Mouse (Mus musculus) G1E (cell line): ENCODE measurements around the gene Acat3. TPM values are rescaled to one million over a fixed set of nuclear protein-coding genes. Genes with fewer than 3 reads are reported as not detected.

ENCODE experiments used
- ATAC-seq: 2 replicates; pipeline ENCODE4 v1.8.0; 2016; ENCODE audit warnings: mild to moderate bottlenecking; ENCODE audit not compliant: insufficient number of reproducible peaks, poor library complexity, low FRiP score, severe bottlenecking; ENCODE audit errors: extremely low read depth
- DNase-seq: peaks from one replicate; pipeline ENCODE4 v3.0.0; 2012; ENCODE audit warnings: low spot score
- H3K27me3 ChIP-seq: 2 replicates; pipeline ENCODE4 v1.6.1; 2012; ENCODE audit warnings: mild to moderate bottlenecking, low read length, inconsistent platforms; ENCODE audit not compliant: insufficient read depth
- H3K36me3 ChIP-seq: replicated peaks from 2 replicates; pipeline ENCODE3; 2012; ENCODE audit warnings: mild to moderate bottlenecking, inconsistent platforms
- H3K4me1 ChIP-seq: 2 replicates; pipeline ENCODE4 v1.6.1; 2012; ENCODE audit warnings: low read depth, low read length, inconsistent platforms, mixed read lengths; ENCODE audit not compliant: insufficient read depth
- H3K4me3 ChIP-seq: 2 replicates; pipeline ENCODE4 v1.5.1; 2012; ENCODE audit warnings: low read depth, mild to moderate bottlenecking, inconsistent platforms, low read length, moderate library complexity, mixed read lengths
- H3K9me3 ChIP-seq: replicated peaks from 2 replicates; pipeline ENCODE4 v1.6.1; 2012; ENCODE audit warnings: inconsistent platforms
- CTCF ChIP-seq: IDR thresholded peaks from 2 replicates; pipeline ENCODE4 v1.5.1; 2012; ENCODE audit warnings: low read depth, low read length, inconsistent platforms, mixed read lengths
- GATA1 ChIP-seq: IDR thresholded peaks from 2 replicates; pipeline ENCODE4 v1.6.1; 2012; ENCODE audit warnings: borderline replicate concordance, low read length, inconsistent platforms, mixed read lengths
- GATA2 ChIP-seq: IDR thresholded peaks from 2 replicates; pipeline ENCODE4 v1.6.1; 2012; ENCODE audit warnings: low read depth, low read length, inconsistent platforms, borderline replicate concordance
- POLR2AphosphoS5 ChIP-seq: IDR thresholded peaks from 2 replicates; pipeline ENCODE4 v1.6.1; 2012; ENCODE audit warnings: low read depth, low read length, inconsistent platforms; ENCODE audit not compliant: insufficient replicate concordance
- TAL1 ChIP-seq: conservative IDR thresholded peaks from 2 replicates; pipeline ENCODE4 v1.6.1; 2012; ENCODE audit warnings: low read depth, low read length, inconsistent platforms, mixed read lengths
- polyA plus RNA-seq: library from polyadenylated mRNA; stranded (reverse); fragments of >175 nt; gene quantifications from 2 replicates; pipeline ENCODE4 v1.2.3, GENCODE M21; 2012
- total RNA-seq, 2 experiments: library from RNA; stranded (forward) in 1 of 2; stranded (reverse) in 1 of 2; fragments of 200-1000 nt in 1 of 2; fragments of >200 nt in 1 of 2; fragmentation: Nextera tagmentation in 1 of 2; gene quantifications; 2 replicates each; pipeline ENCODE4 v1.2.3; 2014 to 2017

The Acat3 gene
- total and polyA plus RNA-seq, 3 experiments = 0.10 to 0.66 TPM; not detected in 1

DNA sequence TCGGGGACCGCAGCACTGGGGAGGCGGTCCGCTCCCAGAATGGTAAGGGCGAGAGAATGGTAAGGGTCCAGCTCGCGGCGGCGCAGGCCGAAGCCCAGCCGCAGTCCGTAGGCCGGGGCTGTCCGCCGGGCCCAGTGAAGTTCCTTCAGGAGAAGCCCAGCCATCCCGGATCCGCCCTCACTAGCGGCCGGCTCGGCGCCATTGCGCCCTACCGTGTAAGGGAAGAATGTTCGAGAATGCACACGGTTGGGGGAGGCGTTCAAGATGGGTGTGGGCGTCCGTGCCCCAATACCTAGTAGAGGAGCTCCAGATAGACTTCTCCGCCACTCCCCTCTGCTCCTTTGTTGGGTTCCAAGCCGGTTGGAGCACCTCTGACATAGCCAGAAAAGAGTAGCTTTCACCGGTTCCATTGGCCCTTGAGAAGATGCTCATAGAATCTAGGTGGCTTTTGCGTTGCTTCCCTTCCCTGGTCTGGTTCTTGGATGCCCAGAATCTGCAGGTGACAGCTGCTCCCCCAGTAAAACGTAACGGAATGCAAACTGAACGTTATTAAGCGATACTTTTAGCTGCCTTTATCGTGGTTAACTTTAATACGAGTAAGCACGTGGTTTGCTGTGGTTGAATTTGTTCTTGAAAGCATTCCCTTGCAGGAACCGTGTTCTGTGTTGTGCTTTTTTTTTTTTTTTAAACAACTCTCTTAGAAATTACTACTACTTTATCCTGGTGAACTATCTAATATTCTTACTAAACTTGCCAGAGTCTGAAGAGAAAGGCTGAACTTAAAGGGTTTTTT, 23.6 kb downstream of the Acat3 start:
- peaks cover 45% of the 10 kb centered on the region for H3K4me1 ChIP-seq
- no peak for TF ChIP-seq TAL1
- TF ChIP-seq CTCF = no peak
- no peak for TF ChIP-seq GATA2
- ATAC-seq = no peak
- no peaks in the 10 kb centered on the region for H3K27me3 ChIP-seq
- peak overlapping the region; percentile 92 for H3K4me3 ChIP-seq
- no peaks in the 10 kb centered on the region for H3K9me3 ChIP-seq
- H3K36me3 ChIP-seq = peaks cover 56% of the 10 kb centered on the region
- DNase-seq = peak; percentile 29

DNA sequence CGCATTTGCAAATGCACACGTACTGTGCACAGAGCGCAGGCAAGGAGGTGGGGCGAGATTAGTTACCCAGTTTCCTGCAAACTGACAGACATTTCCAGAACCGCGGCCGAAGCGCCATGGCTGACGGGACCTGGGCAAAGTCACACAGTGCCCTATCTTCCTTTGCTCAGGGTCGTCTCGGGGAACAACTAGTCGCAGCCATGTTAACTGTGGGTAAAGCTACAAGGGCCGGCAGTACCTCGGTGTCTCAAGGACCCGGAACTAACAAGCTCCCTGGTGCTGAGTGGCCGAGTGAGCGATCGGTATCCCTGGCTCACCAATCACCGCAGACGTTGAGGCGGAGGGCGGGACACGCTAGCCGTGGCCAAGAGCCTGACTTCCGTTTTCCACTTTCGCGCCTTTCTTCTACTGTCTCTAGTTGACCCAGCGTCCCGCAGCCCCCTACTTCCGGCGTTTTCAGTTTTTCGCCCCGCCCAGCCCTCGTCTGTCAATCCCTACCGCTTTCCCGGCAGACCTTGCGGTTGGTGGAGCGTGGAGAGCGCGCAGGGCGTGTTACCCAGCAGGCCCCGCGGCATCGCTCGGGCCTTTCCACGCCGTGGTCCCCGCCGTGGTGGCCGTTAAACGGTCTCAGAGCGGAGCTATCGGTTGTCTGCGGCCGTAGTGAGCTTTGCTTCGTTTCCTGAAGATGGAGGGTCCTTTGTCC, 24.4 kb downstream of the Acat3 start, which contains the start of gene Mrpl18:
Gene Mrpl18, minus strand, starts transcription at position 465 of the 703 bp plus-strand sequence.
- H3K4me3 ChIP-seq = peak within 1 kb of the TSS; percentile 92
- DNase-seq (peak; percentile 93), ATAC-seq (peak; percentile 99)
- H3K9me3 ChIP-seq = no peaks in the 10 kb centered on the region
- H3K4me1 ChIP-seq = peaks cover 42% of the 10 kb centered on the region
- TF ChIP-seq TAL1 (no peak), CTCF (no peak)
- no peaks in the 10 kb centered on the region for H3K27me3 ChIP-seq
- H3K36me3 ChIP-seq = peaks cover 55% of the 10 kb centered on the region

DNA sequence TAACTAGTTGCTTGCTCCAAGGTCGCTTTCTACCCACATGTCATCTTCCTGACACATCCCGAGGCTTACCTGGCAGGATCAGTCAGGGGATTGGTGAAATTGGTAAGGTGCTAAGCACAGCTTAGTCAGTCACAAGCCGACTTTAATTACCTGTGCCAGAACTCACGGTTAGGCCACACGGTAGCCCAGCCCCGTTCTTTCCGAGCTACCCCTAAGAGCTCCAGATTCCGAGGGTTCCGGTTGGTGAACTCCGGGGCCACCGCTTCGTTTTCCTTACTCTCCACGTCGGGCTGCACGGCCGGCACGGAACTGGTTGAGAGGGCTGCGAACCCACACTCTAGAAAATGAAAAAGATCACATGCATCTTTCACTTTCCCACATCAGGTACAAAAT, 24.9 kb downstream of the Acat3 start, which contains the start of gene Tcp1:
Gene Tcp1, plus strand, starts transcription at position 214 of the 393 bp plus-strand sequence.
- DNase-seq = no peak
- no peak for ATAC-seq
- TF ChIP-seq GATA1 = no peak
- Histone ChIP-seq H3K4me3 (peak within 1 kb of the TSS; percentile 92), H3K36me3 (peaks cover 57% of the 10 kb centered on the region), H3K9me3 (no peaks in the 10 kb centered on the region), H3K4me1 (peaks cover 41% of the 10 kb centered on the region), H3K27me3 (no peaks in the 10 kb centered on the region)

DNA sequence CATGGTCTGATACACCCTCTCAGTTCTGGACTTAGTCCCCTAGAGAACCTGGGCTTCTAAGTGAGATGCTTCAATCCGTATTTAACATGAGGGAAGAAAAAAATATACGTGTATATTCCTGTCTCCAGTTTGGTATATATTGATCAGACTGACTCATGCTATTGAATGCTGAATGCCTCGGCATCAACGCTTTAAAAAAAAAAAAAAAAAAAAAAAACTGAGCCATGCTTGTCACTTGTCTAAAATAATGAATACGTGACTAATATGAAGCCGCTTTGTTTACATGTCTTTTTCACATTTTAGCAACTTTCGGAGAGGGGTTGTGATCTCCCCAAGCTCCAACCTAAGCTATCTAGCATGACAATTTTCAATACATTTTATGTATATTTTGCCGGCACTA, 30.0 kb downstream of the Acat3 start:
- Histone ChIP-seq H3K27me3 (no peaks in the 10 kb centered on the region), H3K4me1 (peaks cover 22% of the 10 kb centered on the region), H3K4me3 (no peak overlapping the region), H3K9me3 (no peaks in the 10 kb centered on the region), H3K36me3 (peaks cover 73% of the 10 kb centered on the region)
- TF ChIP-seq CTCF (no peak), GATA2 (no peak), POLR2AphosphoS5 (no peak), TAL1 (no peak), GATA1 (no peak)
- ATAC-seq = no peak
- DNase-seq = no peak

DNA sequence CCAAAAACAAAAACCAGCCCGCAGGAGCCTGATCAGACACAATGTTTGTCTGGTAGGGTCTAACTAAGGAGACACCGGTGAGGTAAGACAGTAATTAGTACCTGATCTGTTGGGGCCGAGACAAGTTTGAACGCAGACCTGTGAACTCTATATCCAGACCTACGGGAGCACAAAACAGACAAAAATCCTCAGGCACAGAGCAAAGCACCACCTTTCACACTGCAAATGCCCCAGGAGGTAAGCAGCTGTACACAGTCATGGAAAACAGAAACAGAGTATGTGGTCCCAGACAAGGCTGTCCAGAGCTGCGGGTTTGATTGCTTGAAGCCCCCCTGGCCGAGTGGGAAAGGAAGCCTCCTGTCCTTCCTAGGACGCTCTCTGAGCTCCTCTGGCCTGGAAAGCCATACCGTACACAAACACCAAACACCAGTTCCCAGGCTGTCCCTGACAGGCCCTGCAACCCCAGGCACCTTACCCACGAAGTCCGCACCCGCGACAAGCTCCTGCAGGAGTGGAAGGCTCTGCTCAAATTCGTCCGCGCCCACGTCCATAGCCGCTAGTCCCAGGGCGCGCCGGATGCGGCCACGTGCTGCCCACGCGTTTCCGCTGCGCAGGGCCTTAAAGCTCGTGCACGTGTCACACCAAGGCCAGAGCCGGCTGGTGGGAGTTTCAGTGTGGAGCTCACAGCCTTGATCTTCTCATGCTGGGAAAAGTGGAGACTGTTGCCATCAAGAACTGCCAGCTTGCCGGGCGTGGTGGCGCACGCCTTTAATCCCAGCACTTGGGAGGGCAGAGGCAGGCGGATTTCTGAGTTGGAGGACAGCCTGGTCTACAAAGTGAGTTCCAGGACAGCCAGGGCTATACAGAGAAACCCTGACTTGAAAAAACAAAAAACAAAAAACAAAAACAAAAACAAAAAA, 30.8 kb downstream of the Acat3 start, which contains the start of gene Pnldc1:
Gene Pnldc1, minus strand, starts transcription at position 870 of the 920 bp plus-strand sequence.
- Histone ChIP-seq H3K4me3 (no peak within 1 kb of the TSS), H3K9me3 (no peaks in the 10 kb centered on the region), H3K27me3 (no peaks in the 10 kb centered on the region), H3K4me1 (peaks cover 19% of the 10 kb centered on the region), H3K36me3 (peaks cover 81% of the 10 kb centered on the region)
- ATAC-seq (no peak), DNase-seq (no peak)
- TF ChIP-seq CTCF = no peak
- TF ChIP-seq GATA1 = no peak
- TF ChIP-seq POLR2AphosphoS5 = no peak
- TF ChIP-seq TAL1 = no peak
- no peak for TF ChIP-seq GATA2

DNA sequence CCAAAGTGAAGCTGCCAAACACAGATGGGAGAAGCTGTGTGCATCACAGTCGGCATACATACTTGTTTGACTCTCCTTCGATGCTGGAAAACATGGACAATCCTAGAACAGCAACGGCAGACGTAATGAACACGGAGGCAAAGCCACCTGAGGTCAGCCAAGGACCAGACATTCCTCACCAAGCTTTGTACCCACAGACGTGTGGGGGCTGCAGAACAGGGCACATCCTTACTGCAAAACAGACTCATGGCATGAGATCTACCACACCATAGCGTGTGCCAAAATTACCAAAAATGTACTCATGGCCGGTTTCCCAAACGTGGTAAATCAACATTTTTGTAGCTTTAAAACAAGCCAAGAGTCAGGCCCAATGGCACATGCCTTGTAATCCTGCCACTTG, 34.0 kb downstream of the Acat3 start:
- Histone ChIP-seq H3K27me3 (no peaks in the 10 kb centered on the region), H3K9me3 (no peaks in the 10 kb centered on the region), H3K4me1 (no peaks in the 10 kb centered on the region; the same call in 1 of the 2 replicates), H3K36me3 (peaks cover 76% of the 10 kb centered on the region), H3K4me3 (no peak overlapping the region)
- no peak for TF ChIP-seq GATA1
- TF ChIP-seq TAL1 = no peak
- TF ChIP-seq POLR2AphosphoS5 = no peak
- no peak for TF ChIP-seq CTCF
- TF ChIP-seq GATA2 = no peak
- DNase-seq = no peak
- no peak for ATAC-seq
